Mouse (Mus musculus) stomach, postnatal 0 days (tissue): ENCODE data around the gene Slc3a2.

Experiments
- CTCF ChIP-seq: IDR thresholded peaks from 2 replicates; pipeline ENCODE4 v1.5.1; 2016; ENCODE audit warnings: antibody characterized with exemption, low read depth, mild to moderate bottlenecking, moderate library complexity
- EP300 ChIP-seq: optimal IDR thresholded peaks from 2 replicates; pipeline ENCODE3; 2016; ENCODE audit warnings: antibody characterized with exemption

DNA sequence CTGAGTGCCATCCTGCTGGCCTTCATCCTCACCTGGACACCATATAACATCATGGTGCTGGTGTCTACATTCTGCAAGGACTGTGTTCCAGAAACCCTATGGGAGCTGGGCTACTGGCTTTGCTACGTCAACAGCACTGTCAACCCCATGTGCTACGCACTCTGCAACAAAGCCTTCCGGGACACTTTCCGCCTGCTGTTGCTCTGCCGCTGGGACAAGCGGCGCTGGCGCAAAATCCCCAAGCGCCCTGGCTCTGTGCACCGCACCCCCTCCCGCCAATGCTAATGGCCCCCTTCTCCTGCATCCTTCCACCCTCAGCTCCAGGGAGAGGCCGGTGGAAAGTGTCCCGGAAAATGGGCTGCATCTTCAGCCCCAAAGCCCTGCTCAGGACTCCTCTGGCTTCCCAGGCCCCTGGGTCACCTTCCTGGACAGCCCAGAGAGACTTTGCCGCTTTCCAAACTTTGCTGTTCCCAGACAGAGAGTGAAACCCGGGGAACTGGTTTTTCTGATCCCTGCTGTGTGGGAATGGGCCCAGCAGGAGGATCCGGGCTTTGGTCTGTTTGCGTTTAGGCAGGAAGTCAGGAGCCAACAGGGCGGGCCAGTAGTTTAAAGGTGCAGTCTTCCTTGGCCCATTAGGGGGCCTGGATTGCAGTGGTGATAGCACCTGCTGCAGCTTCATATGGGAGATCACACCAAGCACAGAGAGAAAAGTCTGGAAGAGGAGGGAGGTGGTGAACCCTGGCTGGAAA, 44.0 kb downstream of the Slc3a2 start:
- TF ChIP-seq CTCF (peak; percentile 48; the same call in 1 of the 2 replicates), EP300 (no peak)
